Mouse (Mus musculus) kidney, adult 2 months (tissue): ENCODE measurements around the gene Taldo1. TPM values are rescaled to one million over a fixed set of nuclear protein-coding genes. Genes with fewer than 3 reads are reported as not detected.
A peak's percentile ranks its signal among the peaks of the same experiment; 100 is the strongest.

Source experiments
- DNase-seq: peaks from one replicate; pipeline ENCODE4 v3.0.0; 2021
- H3K27ac ChIP-seq: fragments of 200-500 bp; 2 replicates; pipeline ENCODE4 v1.5.1; 2012; ENCODE audit warnings: low read depth, low read length, control low read depth, inconsistent platforms; ENCODE audit not compliant: insufficient read depth
- H3K27me3 ChIP-seq: fragments of 200-500 bp; replicated peaks from 2 replicates; pipeline ENCODE4 v1.6.1; 2012; ENCODE audit warnings: mild to moderate bottlenecking, moderate library complexity, low read length, inconsistent platforms; ENCODE audit not compliant: control insufficient read depth, insufficient read depth
- H3K36me3 ChIP-seq: fragments of 200-500 bp; 2 replicates; pipeline ENCODE4 v1.6.1; 2012; ENCODE audit warnings: mild to moderate bottlenecking, moderate library complexity, low read length, inconsistent platforms; ENCODE audit not compliant: control insufficient read depth, insufficient read depth
- H3K4me1 ChIP-seq: fragments of 200-500 bp; 2 replicates; pipeline ENCODE4 v1.6.1; 2011; ENCODE audit warnings: low read length; ENCODE audit not compliant: control insufficient read depth, insufficient read depth
- H3K4me3 ChIP-seq: fragments of 200-500 bp; 2 replicates; pipeline ENCODE4 v1.5.1; 2011; ENCODE audit warnings: mild to moderate bottlenecking, low read depth, low read length, control low read depth; ENCODE audit not compliant: insufficient read depth
- CTCF ChIP-seq: fragments of 200-500 bp; conservative IDR thresholded peaks from 2 replicates; pipeline ENCODE4 v1.5.1; 2011; ENCODE audit warnings: low read depth, mild to moderate bottlenecking, control low read depth, low read length, moderate library complexity, mixed read lengths; ENCODE audit not compliant: insufficient read depth, insufficient read length
- POLR2A ChIP-seq: fragments of 200-500 bp; IDR thresholded peaks from one replicate; pipeline ENCODE4 v1.6.1; 2011; ENCODE audit warnings: low read depth, low read length, control low read depth
- WGBS: fragments of 180-500 bp; shearing (Covaris S2); methylation state at CpG from one replicate; pipeline ENCODE4 v1.1.7; 2018; 5-methylcytosine and 5-hydroxymethylcytosine counted together
- polyA plus RNA-seq: library from polyadenylated mRNA; depleted of rRNA; stranded (reverse); fragments of >200 nt; gene quantifications from 2 replicates; pipeline ENCODE4 v1.2.3, GENCODE M21; 2012

Gene Taldo1
- polyA plus RNA-seq, 1 experiment, result 366 TPM

- Histone ChIP-seq H3K27me3 (no peaks in the 10 kb centered on the region), H3K4me1 (peaks cover 4% of the 10 kb centered on the region; the same call in 1 of the 2 replicates), H3K27ac (peak within 1 kb of the TSS; percentile 74), H3K4me3 (peak within 1 kb of the TSS; percentile 89), H3K36me3 (no peaks in the 10 kb centered on the region; the same call in 1 of the 2 replicates)
- DNase-seq, result peak; percentile 100
- under 1% methylated on average over 50 of the region's 56 CpGs for WGBS
- 0 out of 2 replicates have a peak, but pooled peaks have one; percentile 0 for TF ChIP-seq CTCF
- peak; percentile 84 for TF ChIP-seq POLR2A
These were observed 22.0 kb downstream of the Taldo1 start, which contains the start of gene Gatd1 for GRCm38 (mm10) chr7:141413809-141414584. TSS of gene Gatd1 (minus strand) at chr7:141414136.

GRCm38 (mm10) chr7:141416144-141416841, 24.3 kb downstream of the Taldo1 start:
- WGBS, result 90% methylated on average over 6 of the region's 6 CpGs
- Histone ChIP-seq H3K4me1 (peaks cover 4% of the 10 kb centered on the region; the same call in 1 of the 2 replicates), H3K4me3 (no peak overlapping the region), H3K36me3 (no peaks in the 10 kb centered on the region), H3K27me3 (no peaks in the 10 kb centered on the region), H3K27ac (no peak overlapping the region)
- TF ChIP-seq POLR2A (no peak), CTCF (no peak)
- no peak for DNase-seq

- H3K27me3 ChIP-seq, result no peaks in the 10 kb centered on the region
- H3K27ac ChIP-seq, result no peak overlapping the region
- 77% methylated on average over 8 of the region's 8 CpGs for WGBS
- TF ChIP-seq CTCF, result peak; percentile 30; the same call in 1 of the 2 replicates
- no peak for TF ChIP-seq POLR2A
- H3K4me1 ChIP-seq, result peaks cover 4% of the 10 kb centered on the region; the same call in 1 of the 2 replicates
- DNase-seq, result no peak
- H3K4me3 ChIP-seq, result no peak overlapping the region
- no peaks in the 10 kb centered on the region for H3K36me3 ChIP-seq
These were observed 26.0 kb downstream of the Taldo1 start for GRCm38 (mm10) chr7:141417731-141418681.

- H3K4me1 ChIP-seq, result peaks cover 4% of the 10 kb centered on the region; the same call in 1 of the 2 replicates
- no peak overlapping the region for H3K4me3 ChIP-seq
- H3K27me3 ChIP-seq, result no peaks in the 10 kb centered on the region
- TF ChIP-seq CTCF (no peak), POLR2A (no peak)
- WGBS, result 50% methylated on average over 7 of the region's 7 CpGs
- H3K27ac ChIP-seq, result no peak overlapping the region
- peak; percentile 51 for DNase-seq
- H3K36me3 ChIP-seq, result no peaks in the 10 kb centered on the region
These were observed 27.0 kb downstream of the Taldo1 start for GRCm38 (mm10) chr7:141418970-141419369.

- DNase-seq, result no peak
- Histone ChIP-seq H3K4me3 (no peak overlapping the region), H3K36me3 (no peaks in the 10 kb centered on the region), H3K27ac (no peak overlapping the region), H3K27me3 (no peaks in the 10 kb centered on the region), H3K4me1 (no peaks in the 10 kb centered on the region)
- TF ChIP-seq POLR2A, result no peak
- 79% methylated on average over 9 of the region's 9 CpGs for WGBS
These were observed 28.2 kb downstream of the Taldo1 start for GRCm38 (mm10) chr7:141420030-141420702.

GRCm38 (mm10) chr7:141423811-141424210, 31.8 kb downstream of the Taldo1 start:
- WGBS, result 57% methylated on average over 4 of the region's 4 CpGs
- no peak for TF ChIP-seq POLR2A
- TF ChIP-seq CTCF, result no peak
- H3K4me3 ChIP-seq, result no peak overlapping the region
- H3K4me1 ChIP-seq, result no peaks in the 10 kb centered on the region
- no peaks in the 10 kb centered on the region for H3K36me3 ChIP-seq
- H3K27ac ChIP-seq, result no peak overlapping the region
- DNase-seq, result peak; percentile 33
- H3K27me3 ChIP-seq, result no peaks in the 10 kb centered on the region
